Mouse (Mus musculus) olfactory bulb, adult 2 months (tissue): ENCODE data around the gene Mb21d2.

Source experiments
- CTCF ChIP-seq: fragments of 200-500 bp; IDR thresholded peaks from 2 replicates; pipeline ENCODE4 v1.5.1; 2012; ENCODE audit warnings: low read depth, mild to moderate bottlenecking, low read length, moderate library complexity; ENCODE audit not compliant: insufficient read depth
- POLR2A ChIP-seq: fragments of 200-500 bp; IDR thresholded peaks from 2 replicates; pipeline ENCODE4 v1.6.1; 2012; ENCODE audit warnings: mild to moderate bottlenecking, low read depth, low read length, moderate library complexity; ENCODE audit not compliant: insufficient read depth

- no peak for TF ChIP-seq POLR2A
- TF ChIP-seq CTCF: no peak
Measured at GRCm38 (mm10) chr16:28930426-28930825, 953 bp upstream of the Mb21d2 start.
